Mouse (Mus musculus) adrenal gland, postnatal 36 days (tissue): ENCODE results near the gene Slc16a10. TPM values are rescaled to one million over a fixed set of nuclear protein-coding genes. Genes with fewer than 3 reads are reported as not detected.

ENCODE experiments used
- DNase-seq, 2 experiments: peaks; one replicate each; pipeline ENCODE4 v3.0.0; 2021; ENCODE audit warnings: mixed read lengths in 1 of 2
- long read RNA-seq, 2 experiments: library from polyadenylated mRNA; stranded (forward); transcript quantifications; one replicate each; pipeline ENCODE4 v2.0.0; 2021; ENCODE audit warnings: borderline sequencing depth in 2 of 2
- total RNA-seq, 2 experiments: library from RNA; stranded (reverse); gene quantifications; 2 replicates each; pipeline ENCODE4 v1.2.3; 2021

Slc16a10 gene
- total RNA-seq: 10 to 100 TPM; 21.8 to 22.5 TPM
- long read RNA-seq, experiment 1, full-length matches to known transcripts: 18 of 30 reads
- long read RNA-seq, experiment 1, partial matches to known transcripts: 2 of 30 reads
- long read RNA-seq, experiment 1, other reads (novel, unspliced or antisense): 10 of 30 reads
- long read RNA-seq, experiment 2, full-length matches to known transcripts: 5 of 6 reads
- long read RNA-seq, experiment 2, partial matches to known transcripts: 1 of 6 reads
- long read RNA-seq, experiment 2, other reads (novel, unspliced or antisense): 0 of 6 reads

DNA sequence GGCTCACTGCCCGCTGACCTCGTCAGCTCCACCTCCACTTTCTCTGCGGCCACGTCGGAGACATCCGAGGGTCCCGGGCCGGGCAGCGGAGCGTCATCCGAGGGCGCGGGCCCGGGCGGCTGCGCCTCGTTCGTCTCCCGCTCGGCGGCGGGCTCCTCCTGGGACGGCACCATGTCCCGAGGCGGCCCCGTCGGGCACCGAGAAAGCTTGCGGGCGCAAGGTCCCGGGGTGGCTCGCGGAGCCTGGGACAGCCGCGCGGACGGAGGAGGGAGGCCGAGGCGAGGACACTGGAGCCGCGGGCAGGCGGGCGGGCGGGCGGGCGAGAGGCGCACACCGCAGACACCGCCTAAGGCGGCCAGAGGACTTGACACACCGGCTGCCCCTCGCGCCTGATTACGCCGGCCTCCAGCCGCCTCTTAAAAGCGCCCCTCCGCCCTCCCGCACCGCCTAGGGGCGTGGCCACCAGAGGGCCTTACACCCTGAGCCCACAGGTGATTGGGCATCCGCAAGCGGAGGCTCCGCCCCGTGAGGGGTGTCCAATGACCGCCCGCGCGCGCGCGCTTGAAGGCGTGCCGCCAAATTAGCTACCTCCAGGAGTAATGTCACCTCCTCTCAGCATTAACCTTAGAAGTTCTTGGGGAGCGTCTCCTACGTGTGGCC, at the start of gene Slc16a10:
TSS of gene Slc16a10 (minus strand) at position 395 of the 660 bp plus-strand sequence.
- DNase-seq: peak; percentile 98

DNA sequence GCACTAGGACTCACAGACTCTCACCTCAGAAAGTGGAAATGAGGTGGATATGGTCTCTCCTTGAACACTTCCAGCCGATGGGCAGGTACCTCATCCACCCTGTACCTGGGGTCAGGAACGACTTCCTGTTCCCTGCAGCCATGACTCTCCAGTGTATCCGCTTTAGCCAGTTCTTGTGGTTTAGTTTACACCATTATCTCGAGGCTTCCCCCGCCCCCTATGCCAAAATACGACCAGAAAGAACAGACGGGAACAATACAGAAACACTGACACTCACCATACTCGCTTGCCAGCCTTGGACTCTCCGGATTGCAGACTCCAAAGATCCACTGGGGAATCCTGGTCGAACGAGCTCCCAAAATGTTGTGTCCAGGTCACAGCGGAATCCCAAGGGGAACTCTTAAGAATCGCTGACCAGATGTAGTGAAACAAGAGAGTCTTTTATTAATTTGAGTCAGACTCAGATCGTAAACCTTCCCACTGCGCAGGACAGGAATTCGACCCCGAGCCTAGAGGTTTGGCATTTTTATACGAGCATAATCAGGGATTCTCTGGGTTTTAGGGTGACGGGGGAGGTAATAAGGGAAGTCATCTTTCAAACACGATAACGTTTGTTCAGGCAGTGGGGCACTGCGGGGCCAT, 49.4 kb upstream of the Slc16a10 start:
- DNase-seq: no peak

DNA sequence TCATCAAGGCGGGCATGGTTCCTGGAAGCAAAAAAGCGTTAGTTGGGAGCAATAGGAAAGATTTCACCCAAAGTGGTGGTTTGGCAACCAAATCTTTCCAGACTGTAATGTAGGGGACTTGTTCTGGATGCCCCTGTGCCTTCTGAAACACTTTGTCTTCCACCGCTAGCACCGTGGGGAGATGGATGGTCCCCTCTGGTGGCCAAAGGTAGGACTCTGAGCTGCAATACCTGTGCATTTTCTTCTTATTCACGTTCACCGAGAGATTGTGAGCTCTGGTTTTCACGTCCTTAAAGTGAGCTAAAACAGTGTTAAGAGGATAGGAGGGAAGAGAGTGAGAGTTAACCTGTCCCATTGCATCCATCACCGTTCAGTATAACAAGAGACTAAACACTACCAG, 48.8 kb upstream of the Slc16a10 start:
- no peak for DNase-seq

DNA sequence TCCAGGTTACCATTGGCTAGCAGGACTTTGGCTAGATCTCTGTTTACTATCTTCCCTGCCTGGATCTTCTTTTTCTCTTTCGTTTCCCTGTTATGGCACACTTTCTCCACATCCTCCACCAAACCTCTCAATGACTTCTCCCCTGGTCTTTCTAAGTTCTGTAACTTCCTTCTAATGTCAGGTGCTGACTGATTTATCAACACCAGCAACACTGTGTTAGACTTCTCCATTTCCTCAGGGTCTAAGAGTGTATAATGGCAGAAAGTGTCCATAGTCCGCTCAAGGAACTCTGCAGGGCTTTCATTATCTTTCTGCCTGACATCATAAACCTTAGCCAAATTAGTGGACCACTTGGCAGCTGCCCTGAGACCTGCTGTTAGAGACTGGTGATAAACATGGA, 47.6 kb upstream of the Slc16a10 start:
- no peak for DNase-seq

DNA sequence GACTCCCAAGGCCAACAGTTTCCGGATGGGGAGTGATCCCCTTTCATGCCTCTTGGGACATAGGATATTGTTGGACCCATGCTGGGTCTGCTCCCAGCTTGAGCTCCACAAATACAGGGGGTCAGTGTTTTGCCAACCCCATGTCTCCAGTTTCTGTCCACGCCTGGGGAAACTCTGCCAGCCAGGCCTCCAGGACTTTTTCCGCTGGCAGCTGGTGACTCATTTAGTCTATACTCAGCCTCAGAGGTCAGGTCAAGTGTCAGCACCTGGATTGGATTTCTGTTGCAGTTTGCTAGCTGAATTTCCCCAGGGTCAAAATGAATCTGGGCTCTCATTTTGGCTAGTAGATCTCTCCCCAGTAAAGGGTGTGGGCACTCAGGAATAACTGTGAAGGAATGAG, 46.8 kb upstream of the Slc16a10 start:
- no peak for DNase-seq

DNA sequence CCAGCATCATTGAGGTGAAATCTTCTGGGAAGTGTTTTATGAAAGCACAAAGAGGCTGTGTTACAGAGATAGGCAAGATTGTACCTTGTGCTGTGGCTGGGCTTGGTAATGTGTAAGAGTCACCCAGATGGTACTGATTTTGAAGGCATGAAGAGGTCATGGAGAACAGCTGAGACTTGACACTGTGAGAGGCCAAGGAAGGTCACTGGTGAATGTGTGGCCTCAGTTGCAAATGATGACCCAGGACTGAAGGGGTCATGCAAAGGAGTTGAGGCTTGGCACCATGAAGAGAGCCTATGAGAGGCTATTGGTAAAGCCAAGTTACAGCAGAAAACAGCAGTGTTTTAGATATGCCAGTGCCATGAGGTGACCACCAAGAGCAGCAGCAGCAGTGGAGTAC, 43.9 kb upstream of the Slc16a10 start:
- DNase-seq: no peak

DNA sequence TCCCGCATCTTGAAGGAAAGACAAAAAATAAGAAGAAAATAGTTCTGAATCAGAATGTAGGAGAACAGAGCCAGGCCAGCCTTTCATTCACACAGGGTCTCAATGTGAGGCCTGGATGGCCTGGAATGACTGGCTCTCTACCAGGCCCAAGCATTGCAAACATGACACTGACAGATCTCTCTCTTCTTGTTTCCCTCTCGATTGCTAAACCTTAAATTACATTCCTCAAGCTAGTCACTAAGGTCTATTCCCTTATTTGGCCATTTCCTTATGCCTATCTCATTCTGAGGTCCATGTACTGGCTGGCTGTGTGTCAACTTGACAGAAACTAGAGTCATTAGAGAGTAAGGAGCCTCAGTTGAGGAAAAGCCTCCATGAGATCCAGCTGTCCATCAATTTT, 38.0 kb upstream of the Slc16a10 start:
- DNase-seq: no peak

DNA sequence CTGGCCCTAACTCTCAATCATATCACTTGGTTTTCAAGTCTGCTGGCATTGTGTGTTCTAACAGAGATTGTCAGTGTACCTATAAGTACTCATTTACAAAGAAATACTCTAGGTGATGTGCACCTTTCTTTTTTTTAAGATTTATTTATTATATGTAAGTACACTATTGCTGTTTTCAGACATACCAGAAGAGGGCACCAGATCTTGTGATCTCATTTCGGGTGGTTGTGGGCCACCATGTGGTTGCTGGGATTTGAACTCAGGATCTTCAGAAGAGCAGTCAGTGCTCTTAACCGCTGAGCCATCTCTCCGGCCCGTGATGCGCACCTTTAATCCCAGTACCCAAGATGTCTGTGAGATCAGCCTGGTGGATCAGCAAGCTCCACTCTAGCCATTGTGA, 37.1 kb upstream of the Slc16a10 start:
- DNase-seq: no peak

DNA sequence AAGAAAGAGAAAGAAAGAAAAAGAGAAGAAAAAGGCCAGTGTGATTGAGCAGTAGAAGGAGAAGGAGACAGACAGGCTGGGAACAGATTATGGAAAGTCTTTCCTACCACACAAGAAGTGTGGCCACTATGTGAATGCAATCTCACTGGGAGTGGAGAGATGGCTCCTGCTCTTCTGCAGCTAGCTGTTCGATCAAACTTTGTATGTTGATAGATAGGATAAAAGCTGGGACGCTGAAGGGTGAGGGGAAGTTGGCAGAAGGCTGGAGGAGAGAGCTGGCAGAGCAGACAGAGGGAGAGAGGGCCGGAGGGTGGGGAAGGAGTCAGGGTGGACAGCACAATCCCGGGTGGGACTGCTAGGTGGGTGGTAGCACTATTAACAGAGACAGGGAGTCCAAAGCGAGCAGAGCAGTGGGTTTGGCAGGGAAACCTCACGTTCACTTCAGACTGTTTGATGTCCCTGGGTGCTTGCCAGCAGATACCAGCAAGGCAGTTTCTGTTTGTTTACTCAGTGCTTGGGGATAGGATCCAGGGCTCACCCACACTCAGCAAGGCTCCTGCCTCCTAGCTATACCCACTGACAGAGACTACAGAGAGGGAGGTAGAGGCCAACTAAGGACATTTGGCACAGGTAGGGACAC, 35.4 kb upstream of the Slc16a10 start:
- DNase-seq: peak; percentile 69 to 81

DNA sequence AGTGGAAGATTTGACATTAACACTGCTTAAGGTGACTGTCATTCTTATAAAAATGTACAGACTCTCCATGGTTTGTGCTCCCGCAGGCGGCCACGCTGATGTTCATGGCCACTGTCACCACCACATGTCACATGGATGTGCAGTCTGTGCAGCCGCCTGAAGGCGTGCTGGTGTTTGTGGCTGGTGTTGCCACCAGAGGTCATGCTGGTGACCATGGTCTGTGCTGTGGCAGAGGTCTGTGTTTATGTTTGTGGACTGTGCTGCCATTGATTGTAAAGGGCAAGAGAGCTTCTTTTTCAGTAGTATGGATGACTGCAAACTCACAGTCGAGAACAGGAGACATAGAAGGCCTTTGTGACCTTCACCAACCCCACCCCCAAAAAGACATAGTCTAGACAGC, 30.1 kb upstream of the Slc16a10 start:
- DNase-seq: no peak

DNA sequence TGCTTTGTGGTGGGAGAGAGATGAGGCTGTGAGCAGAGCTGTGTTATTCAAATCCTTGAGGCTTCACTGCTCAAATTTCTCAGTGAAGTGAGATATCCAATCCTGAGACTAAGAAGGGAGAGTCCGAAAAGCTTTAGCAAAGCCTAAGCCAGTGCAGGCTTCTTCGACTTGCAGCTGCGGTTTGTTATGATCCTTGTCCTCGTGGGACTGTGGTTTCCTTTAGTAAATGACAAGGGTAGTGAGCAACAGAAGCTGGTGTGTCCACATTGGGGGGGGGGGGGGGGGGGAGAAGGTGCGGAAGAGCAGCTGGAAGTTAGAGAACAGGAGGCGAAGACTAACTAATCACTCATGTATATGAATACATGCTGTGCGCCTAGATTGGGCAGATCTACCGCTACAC, 29.2 kb upstream of the Slc16a10 start:
- DNase-seq: no peak

DNA sequence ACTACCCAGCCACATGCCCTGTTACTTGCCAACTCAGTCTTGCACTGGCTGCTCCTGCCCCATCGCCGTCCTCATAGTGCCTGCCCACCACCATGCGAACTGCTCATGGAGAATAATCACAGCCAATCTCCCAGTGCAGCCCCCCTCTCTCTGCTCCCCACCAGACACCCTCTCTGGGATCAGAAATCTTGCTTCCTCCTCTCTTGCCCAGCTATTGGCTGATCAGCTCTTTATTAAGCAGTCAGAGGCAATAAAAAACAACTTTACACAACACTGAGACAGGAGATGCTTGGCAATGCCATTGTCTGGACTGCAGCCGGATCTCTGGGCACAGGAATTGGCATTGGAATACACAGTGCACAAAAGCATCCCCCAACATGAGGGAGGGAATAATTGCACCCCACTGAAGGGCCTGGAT, 28.1 kb upstream of the Slc16a10 start:
- DNase-seq: no peak

DNA sequence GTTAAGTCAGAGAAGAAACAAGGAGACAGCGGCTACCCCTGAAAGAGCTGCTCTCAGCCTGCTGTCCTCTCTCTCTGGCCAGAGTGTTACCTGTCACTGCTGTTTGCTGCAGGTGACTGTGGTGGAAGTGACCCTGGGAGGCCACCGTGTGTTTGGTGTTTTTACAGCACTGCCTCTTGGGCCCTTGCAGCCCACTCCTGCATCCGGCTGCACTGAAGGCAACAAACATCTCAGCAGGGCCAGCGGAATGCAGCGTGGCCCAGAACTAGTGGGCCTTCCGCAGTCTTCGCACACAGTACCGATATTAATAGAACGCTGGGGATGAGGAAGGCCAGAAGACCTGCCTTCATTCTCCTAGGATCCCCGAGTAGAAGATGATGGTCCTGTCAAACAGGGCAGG, 27.5 kb upstream of the Slc16a10 start:
- DNase-seq: no peak

DNA sequence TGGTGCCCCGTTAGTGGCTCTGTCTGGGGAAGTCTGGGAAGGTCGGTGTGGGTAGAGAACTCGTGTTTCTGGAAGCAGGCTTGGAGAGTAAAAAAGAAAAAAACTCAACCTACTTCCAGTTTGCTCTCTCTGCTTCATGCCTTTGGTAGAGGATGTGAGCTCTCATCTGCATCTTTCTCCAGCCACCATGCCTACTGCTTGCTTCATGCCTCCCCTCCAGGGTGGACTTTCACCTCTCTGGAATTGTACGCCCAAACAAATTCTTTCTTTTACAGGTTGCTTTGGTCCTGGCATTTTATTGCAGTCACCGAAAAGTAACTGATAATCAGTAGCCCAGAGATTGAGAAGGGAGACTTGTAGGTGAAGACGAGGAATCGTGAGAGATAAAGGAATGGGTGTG, 27.0 kb upstream of the Slc16a10 start:
- no peak for DNase-seq

DNA sequence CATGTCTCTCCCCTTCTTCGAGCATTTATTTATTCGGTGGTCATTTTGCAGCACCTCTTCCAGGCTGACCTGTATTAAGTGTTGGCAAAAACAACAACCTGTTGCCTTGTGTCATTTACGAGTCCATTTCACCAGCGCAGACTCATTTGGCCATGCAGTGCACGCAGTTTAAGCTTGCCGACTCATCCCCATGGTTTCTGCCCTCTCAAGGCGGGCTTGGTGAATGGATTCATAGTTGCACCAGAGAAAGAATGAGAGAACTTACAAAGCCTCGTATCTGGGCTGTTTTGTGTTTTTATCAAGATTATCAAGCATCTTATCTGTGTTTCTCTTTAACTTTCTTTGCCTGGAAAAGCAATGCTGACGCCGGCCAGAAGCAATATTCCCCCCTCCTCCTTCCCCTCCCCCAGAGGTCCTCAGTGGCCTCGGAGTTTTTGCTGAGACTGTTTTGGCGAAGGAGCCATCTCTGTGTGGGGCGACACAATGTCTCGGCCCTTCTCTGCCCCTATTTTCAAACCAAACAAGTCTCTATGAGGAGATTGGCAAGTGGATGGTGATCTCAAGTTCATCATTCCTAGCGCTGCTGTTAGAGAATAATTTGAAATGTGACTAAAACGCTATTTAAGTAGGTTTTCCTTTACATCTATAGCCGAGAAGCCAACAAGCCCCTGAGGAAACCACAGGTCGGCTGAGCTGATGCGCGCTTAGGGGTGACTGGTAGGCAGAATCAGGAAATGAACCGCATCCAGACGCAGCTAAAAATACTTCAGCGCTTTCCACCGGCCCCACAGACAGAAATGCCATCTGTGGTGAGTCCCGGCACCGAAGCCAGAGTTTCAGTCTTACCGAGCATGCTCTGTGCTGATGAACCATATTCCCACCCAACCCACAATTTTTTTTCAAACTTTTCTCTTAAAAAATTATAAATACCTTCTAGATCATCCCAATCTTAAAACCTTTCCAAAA, 22.6 kb upstream of the Slc16a10 start:
- DNase-seq: peak; percentile 43 to 44

DNA sequence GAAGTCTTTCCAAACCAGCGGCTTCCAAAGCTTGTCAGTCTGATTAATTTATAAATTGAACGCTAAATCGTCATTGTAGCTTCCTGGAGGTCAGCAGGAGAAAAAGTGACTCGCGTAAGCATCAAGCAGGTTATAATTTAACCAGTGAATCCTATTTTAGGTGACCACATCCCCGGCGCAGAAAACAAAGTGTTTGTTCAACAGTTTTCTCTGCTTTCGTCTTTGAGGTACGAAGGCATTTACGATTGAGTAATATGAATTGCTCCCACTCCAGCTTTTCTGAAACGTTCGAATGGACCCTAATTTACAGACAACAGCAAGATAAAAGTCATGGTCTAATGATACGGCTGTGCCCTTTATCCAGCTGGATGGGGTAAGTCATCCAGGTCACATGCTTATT, 21.9 kb upstream of the Slc16a10 start:
- DNase-seq: no peak

DNA sequence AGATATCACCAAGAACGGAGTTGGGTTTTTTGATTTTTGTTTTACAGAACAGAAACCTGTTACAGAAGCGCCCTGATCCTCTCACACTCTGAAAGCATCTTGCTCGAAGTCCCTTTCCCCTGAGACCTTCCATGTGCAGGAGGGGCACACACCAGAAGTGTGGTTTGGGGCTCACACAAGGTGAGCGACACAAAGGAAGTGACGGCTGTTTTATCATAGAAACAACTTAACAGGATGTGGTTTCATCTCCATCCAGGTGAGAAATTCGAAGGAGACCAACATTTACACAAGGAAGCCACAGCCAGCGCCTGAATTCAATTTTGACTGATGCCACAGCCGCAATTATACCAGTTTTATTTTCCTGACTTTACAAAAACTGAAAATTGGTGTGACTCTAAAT, 21.3 kb upstream of the Slc16a10 start:
- DNase-seq: no peak

DNA sequence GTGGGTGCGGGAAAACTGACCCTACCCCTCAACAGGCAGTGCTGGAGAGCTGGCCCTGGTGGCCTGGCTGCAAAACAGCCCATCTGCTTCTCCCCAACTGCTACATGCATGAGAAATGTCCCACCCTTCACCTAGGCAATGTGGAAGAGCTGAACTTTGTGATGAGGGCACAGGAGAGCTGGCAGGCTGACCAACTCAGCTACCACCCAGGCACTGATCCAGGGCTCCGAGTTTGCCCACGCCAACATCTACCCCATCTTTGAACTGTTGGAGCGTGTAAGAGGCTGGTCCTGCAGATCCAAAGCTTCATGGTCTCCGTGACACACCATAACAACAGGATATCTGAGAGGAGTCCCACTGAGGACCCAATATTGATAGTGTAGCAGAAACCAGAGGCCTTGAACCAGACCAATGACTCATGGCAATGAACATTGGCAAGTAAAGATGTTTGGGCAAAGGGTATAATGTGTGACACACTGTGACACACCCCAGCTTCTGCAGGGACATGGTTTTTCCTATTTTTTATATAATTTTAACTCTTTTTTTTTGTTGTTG, 19.7 kb upstream of the Slc16a10 start:
- peak; percentile 27 to 31 for DNase-seq

DNA sequence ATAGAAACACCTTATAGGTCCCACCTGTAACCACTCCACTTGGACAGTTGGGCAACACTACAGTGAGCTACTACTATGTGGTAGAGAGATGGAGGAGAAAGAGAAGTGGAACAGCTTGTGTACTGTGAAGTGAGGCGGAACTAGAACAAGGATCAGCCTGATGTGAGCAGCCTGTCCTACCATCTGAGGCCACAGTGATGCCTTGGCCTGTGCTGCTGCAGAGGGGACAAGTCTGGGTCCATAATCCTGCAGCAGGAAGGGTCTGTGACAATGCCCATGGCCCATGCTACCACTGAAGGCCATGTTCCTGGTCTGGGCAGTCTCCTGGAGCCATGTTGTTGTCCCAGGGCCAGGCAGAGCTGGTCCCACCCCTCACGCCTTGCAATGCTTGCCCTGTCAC, 19.2 kb upstream of the Slc16a10 start:
- DNase-seq: no peak

DNA sequence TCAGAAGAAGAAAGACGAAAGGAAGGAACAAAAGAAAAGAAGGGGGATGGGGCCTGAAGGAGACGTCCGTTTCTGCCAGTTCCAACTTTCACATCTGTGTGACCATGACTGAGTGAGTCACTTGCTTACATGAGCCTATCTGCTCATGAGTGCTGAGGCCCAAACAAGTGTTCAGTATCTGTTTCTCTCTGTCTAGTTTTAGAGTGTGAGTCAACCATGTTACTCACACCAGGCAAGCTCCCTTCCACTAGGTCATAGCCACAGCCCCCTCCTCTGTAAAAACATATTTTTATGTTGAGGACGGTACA, 10.4 kb upstream of the Slc16a10 start:
- peak; percentile 24 to 42 for DNase-seq

DNA sequence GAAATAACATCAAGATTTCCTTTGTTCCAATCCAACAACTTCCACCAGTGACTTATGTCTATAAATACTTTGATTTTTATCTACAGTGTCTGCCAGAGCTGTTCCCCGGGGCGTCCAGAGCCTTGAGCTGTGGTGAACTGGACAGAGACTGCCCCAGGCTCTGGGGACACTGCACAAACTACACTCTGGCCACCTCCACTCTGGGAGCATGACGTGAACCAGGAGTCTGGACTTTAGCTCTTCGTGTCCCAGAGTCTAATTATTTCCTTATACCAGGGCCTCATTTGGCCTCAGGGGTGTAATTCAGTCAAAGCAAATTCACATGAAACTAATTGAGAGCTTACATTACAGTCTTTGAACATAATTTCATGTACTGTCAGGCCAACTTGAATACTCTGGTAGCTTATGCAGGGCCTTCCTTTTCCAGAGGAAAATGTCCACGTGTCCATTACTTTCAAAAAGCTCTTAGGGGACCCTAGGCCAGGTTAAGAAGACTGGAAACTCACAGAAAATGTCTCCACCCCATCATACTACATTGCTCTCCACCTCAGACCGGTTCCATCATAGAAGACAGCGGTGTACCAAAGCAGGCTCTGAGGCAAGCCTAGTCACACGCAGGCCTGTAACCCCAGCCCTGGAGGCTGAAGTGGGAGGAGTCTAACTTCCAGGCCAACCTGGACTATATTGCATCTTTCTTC, 9.9 kb upstream of the Slc16a10 start:
- peak; percentile 39 to 47 for DNase-seq
